Mouse (Mus musculus) splenic B cell, adult 2 months (primary cell): ENCODE data around the gene Sh3rf3.

Experiments used
- DNase-seq: peaks from one replicate; pipeline ENCODE4 v3.0.0-alpha.2; 2011; ENCODE audit warnings: low read depth, low spot score
- H3K27me3 ChIP-seq: 2 replicates; pipeline ENCODE4 v1.6.1; 2012; ENCODE audit warnings: mild to moderate bottlenecking, low read length, moderate library complexity, mixed read lengths; ENCODE audit not compliant: control insufficient read depth, poor library complexity, insufficient read depth, severe bottlenecking
- H3K36me3 ChIP-seq: 2 replicates; pipeline ENCODE4 v1.6.1; 2012; ENCODE audit warnings: mild to moderate bottlenecking, low read length, moderate library complexity, mixed read lengths; ENCODE audit not compliant: control insufficient read depth, poor library complexity, insufficient read depth, severe bottlenecking

Sh3rf3 gene

GRCm38 (mm10) chr10:59152544-59153081, 339.5 kb downstream of the Sh3rf3 start:
- no peaks in the 10 kb centered on the region for H3K36me3 ChIP-seq
- H3K27me3 ChIP-seq: no peaks in the 10 kb centered on the region; the same call in 1 of the 2 replicates
- DNase-seq: no peak

GRCm38 (mm10) chr10:59158627-59159026, 345.5 kb downstream of the Sh3rf3 start:
- H3K36me3 ChIP-seq: no peaks in the 10 kb centered on the region
- H3K27me3 ChIP-seq: no peaks in the 10 kb centered on the region
- no peak for DNase-seq

DNA sequence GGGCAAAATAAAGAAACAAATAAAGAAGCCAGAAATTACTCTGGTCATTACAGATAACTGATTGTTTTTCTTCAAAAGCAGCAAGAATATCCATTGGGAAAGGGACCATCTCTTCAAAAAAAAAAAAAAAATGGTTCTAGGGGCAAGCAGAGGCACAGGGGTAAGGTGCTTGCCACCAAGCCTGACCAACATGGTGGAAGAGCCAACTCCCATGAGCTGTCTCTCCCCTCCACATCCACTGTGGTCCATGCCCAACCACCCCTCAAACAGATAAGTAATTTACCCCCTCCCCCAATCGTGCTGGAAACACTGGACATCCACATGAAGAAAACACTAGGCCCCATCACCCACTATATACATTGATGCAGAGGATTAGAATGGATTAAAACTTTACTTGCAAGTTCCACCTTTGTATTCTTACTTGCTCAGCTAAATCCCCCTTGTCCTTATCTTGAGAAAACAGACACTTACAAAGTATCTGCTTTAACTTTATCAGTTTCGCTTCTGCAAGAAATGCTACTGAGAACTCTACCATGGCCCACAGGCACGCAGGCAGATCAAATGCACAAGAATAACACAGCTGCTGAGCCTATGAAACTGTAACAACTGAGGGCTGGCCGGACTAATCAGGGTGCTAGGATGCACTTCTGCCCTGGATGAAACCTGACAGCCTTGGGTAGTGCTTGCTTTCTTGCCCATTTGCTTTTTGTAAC, 349.2 kb downstream of the Sh3rf3 start:
- no peak for DNase-seq
- Histone ChIP-seq H3K27me3 (no peaks in the 10 kb centered on the region), H3K36me3 (no peaks in the 10 kb centered on the region)

DNA sequence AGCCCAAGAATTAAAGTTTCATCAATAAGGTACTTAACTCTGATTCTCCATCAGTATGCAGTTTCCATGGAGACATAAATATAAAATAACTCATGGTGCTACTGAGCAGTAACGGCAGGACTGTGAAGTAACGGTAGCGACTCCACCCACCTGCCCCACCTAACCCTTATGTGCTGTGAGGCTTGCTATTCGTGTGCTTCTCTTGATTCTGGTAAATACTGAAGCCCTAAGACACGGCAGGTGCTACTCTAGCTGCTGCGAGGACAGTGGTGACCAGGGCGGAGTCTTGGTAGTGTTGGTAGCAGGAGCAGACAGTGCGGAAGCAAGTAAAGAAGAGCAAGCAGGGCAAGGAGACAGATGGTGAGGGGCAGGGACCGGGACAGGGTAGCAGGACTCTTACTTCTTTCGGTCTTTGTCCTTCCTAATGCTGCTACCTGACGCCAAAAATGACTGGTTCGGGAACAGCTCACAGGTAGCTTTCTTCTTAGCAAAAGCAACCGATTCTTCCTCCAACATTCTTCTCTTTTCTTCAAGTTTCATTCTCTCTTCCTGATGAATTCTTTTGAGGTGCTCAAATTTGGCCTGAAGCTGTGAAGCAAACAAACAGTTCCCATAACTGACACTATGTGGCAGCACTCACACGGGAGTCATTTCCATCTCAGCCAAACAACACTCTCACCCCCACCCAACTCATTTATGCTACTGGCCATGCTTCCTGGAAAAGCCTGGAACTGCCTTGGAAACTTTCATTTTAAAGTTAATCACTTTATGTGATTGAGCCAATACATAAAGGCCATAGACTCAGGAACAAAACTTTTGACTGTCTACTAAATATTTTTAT, 353.2 kb downstream of the Sh3rf3 start:
- H3K36me3 ChIP-seq: no peaks in the 10 kb centered on the region
- DNase-seq: peak; percentile 50
- H3K27me3 ChIP-seq: no peaks in the 10 kb centered on the region

- DNase-seq: no peak
- no peaks in the 10 kb centered on the region for H3K27me3 ChIP-seq
- no peaks in the 10 kb centered on the region for H3K36me3 ChIP-seq
These were observed 357.9 kb downstream of the Sh3rf3 start for GRCm38 (mm10) chr10:59171042-59171441.

- H3K36me3 ChIP-seq: no peaks in the 10 kb centered on the region
- no peak for DNase-seq
- no peaks in the 10 kb centered on the region for H3K27me3 ChIP-seq
These were observed 359.4 kb downstream of the Sh3rf3 start for GRCm38 (mm10) chr10:59172539-59172938.

- DNase-seq: no peak
- Histone ChIP-seq H3K36me3 (no peaks in the 10 kb centered on the region), H3K27me3 (no peaks in the 10 kb centered on the region)
These were observed 366.5 kb downstream of the Sh3rf3 start for GRCm38 (mm10) chr10:59179620-59180019.

DNA sequence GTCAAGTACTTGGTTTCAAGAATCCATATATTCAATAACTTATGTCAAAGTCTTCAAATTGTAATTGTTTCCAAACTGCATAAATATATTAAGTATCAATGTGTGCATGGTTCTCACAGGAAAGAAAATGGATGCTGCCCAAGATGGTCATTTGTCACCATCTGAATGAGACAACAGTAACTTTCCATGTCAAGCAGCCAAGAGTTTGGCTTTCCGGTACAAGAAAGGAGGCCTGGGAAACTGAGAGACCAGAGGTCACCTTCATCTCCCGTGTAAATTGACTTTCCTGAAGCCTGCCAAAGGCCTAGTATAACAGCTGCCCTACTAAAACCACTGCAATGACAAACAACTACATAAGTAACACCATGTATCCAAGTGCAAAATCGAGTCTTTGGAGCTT, 369.1 kb downstream of the Sh3rf3 start:
- Histone ChIP-seq H3K36me3 (no peaks in the 10 kb centered on the region), H3K27me3 (no peaks in the 10 kb centered on the region)
- DNase-seq: no peak
